Mouse (Mus musculus) cerebellum, postnatal 4 days (tissue): ENCODE results near the gene Cyp19a1.

ENCODE experiments used
- DNase-seq, 2 experiments: peaks; one replicate each; pipeline ENCODE4 v3.0.0; 2022; ENCODE audit warnings: low spot score in 2 of 2, mixed read lengths in 1 of 2

Gene Cyp19a1

DNA sequence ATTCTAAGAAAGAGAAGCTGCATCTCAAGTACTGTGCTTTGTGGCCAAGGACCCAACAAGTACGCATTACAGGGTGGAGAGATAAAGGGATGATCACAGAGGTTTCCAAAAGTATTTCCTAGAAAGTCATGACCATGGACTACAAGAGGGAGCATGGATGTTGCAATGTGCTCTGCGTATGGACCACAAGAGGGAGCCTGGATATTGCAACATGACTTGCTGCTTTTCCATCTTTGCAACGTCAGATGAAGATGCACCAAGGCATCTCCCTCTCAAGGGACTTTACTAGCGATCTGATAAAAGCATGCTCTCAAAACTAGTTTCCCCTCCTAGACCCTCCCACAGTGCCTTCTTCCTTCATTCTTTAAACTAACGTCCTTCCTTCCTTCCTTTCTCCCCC lies 98.4 kb downstream of the Cyp19a1 start:
- peak in 1 of 2 experiments; percentile 8 for DNase-seq

- no peak for DNase-seq
Measured at GRCm38 (mm10) chr9:54168425-54168824, 99.5 kb downstream of the Cyp19a1 start.

- peak in 1 of 2 experiments; percentile 6 for DNase-seq
Measured at GRCm38 (mm10) chr9:54163117-54163516, 104.8 kb downstream of the Cyp19a1 start.

GRCm38 (mm10) chr9:54153679-54154078 lies 114.2 kb downstream of the Cyp19a1 start:
- no peak for DNase-seq

- no peak for DNase-seq
Measured at GRCm38 (mm10) chr9:54139191-54139590, 128.7 kb downstream of the Cyp19a1 start.
